Mouse (Mus musculus) lung, postnatal 0 days (tissue): ENCODE results near the gene Ppm1k. TPM values are rescaled to one million over a fixed set of nuclear protein-coding genes. Genes with fewer than 3 reads are reported as not detected.

Experiments used
- ATAC-seq: fragments of 200-750 bp; cut with Nextera tagmentation; 2 replicates; pipeline ENCODE4 v1.8.0; 2017; ENCODE audit warnings: moderate library complexity
- DNase-seq: peaks from one replicate; pipeline ENCODE4 v3.0.0-alpha.2; 2016; ENCODE audit warnings: low spot score
- H3K27ac ChIP-seq: fragments of 300-500 bp; sonication (generic); 2 replicates; pipeline ENCODE4 v1.5.1; 2014; ENCODE audit warnings: antibody characterized with exemption, mild to moderate bottlenecking, low read length, mixed read lengths
- H3K27me3 ChIP-seq: fragments of 300-500 bp; sonication (generic); replicated peaks from 2 replicates; pipeline ENCODE4 v1.6.1; 2014; ENCODE audit warnings: low read length, mixed read lengths; ENCODE audit not compliant: insufficient read depth
- H3K36me3 ChIP-seq: fragments of 300-500 bp; sonication (generic); 2 replicates; pipeline ENCODE4 v1.6.1; 2014; ENCODE audit warnings: low read length, mixed read lengths; ENCODE audit not compliant: insufficient read depth
- H3K4me1 ChIP-seq: fragments of 300-500 bp; sonication (generic); 2 replicates; pipeline ENCODE4 v1.6.1; 2014; ENCODE audit warnings: antibody characterized with exemption, low read depth, low read length, mixed read lengths; ENCODE audit not compliant: insufficient read depth
- H3K4me2 ChIP-seq: fragments of 300-500 bp; sonication (generic); replicated peaks from 2 replicates; pipeline ENCODE4 v1.6.1; 2014; ENCODE audit warnings: low read depth, mild to moderate bottlenecking, low read length, moderate library complexity, mixed read lengths
- H3K4me3 ChIP-seq: fragments of 300-500 bp; sonication (generic); 2 replicates; pipeline ENCODE4 v1.5.1; 2014; ENCODE audit warnings: low read depth, low read length
- H3K9ac ChIP-seq: fragments of 300-500 bp; sonication (generic); replicated peaks from 2 replicates; pipeline ENCODE4 v1.6.1; 2014; ENCODE audit warnings: low read depth, mild to moderate bottlenecking
- H3K9me3 ChIP-seq: fragments of 300-500 bp; sonication (generic); 2 replicates; pipeline ENCODE4 v1.6.1; 2016; ENCODE audit warnings: low read length, mixed read lengths
- CTCF ChIP-seq: IDR thresholded peaks from 2 replicates; pipeline ENCODE4 v1.5.1; 2016; ENCODE audit warnings: antibody characterized with exemption, mild to moderate bottlenecking
- EP300 ChIP-seq: IDR thresholded peaks from 2 replicates; pipeline ENCODE4 v1.6.1; 2016; ENCODE audit warnings: antibody characterized with exemption, mild to moderate bottlenecking, control low read depth
- WGBS: fragments of 180-500 bp; shearing (Covaris S2); extraction: QIAGEN DNeasy Blood & Tissue Kit; methylation state at CpG from one replicate; pipeline ENCODE4 v1.1.7; 2014; 5-methylcytosine and 5-hydroxymethylcytosine counted together
- polyA plus RNA-seq: library from polyadenylated mRNA; unstranded; fragments of >200 nt; fragmentation: Nextera tagmentation; extraction: Ambion mirVana; gene quantifications from 2 replicates; pipeline ENCODE4 v1.2.1, GENCODE M21; 2015

Ppm1k gene
- polyA plus RNA-seq, 1 experiment from 2014 or later: 5.5 TPM

DNA sequence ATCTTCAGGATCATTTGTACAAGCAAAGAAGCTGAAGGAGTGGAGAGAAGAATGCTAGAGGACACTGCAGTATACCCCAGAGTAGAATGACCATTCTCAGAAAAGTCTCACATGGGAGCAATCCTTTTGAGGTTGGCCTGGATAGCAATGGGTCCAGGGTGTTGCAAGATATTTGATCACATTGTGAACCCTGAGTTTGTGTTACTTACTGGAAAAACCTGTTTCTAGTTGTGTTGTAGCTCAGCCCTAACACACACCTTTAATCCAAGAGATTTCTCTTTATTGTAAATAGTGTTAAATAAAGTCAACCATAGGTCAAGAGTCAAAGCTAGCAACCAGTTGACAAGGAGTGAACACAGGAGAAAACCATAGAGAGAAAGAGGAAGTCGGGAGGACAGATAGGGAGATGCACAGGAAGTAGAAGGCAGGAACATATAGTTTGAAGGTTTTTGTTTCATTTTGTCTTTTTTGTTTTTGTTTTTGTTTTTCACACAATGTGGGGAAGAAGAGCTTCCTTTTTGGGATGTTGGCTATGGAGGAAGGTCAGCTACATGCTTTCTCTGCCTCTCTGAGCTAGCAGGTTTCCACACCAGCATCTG is 6.6 kb upstream of the Ppm1k start:
- Histone ChIP-seq H3K9ac (no peak overlapping the region), H3K4me1 (no peaks in the 10 kb centered on the region), H3K27me3 (no peaks in the 10 kb centered on the region), H3K36me3 (no peaks in the 10 kb centered on the region), H3K4me2 (no peak overlapping the region), H3K27ac (peak overlapping the region; percentile 54), H3K4me3 (no peak overlapping the region), H3K9me3 (no peaks in the 10 kb centered on the region)
- TF ChIP-seq CTCF (no peak), EP300 (no peak)
- 67% methylated on average over 1 of the region's 1 CpGs for WGBS
- no peak for ATAC-seq
- DNase-seq: no peak

DNA sequence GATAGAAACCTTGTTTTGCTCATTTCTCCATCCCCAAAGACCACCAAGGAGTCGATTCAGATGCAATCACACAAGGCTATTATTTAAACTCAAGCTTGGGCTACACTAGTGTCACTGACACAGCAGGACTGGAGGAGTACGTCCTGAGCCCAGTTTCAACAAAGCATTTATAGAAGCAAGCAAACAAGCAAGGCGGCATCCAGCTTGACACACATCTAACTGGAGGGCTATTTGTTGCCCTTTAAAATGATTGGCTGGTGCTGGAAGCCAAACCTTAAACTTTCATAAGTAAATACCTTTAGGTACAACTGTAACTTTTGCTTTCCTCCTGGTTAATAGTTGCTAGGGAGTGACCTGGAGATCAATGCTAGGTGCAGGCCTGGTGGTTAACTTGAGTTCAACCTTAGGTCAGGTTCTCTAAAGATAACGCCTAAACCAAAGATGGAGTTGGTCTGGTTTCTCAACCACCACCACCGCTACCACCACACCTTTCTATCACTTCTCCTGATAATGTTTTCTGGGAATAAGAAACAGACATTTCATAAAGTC is 5.8 kb upstream of the Ppm1k start:
- DNase-seq: no peak
- no peak for TF ChIP-seq CTCF
- no peak for TF ChIP-seq EP300

DNA sequence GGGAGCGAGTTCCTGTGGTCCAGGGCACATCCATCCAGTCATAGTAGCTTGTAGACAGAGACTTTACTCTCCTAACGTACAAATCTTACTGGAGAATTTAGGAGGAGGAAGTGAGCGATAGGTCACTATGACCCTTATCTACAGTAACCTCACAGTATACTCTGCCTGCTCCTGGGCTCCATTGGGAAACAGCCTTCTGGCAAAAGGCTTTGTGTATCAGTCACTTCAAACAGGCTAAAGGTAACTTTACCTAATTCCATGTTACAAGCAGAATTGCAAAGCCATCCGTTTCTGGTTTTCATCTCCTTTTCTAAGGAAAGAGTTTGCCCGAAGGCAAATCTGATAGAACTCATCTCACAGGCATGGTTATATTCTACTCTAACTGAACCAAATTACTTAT is 2.6 kb upstream of the Ppm1k start:
- no peak overlapping the region for H3K9ac ChIP-seq
- no peak overlapping the region for H3K4me2 ChIP-seq
- H3K27me3 ChIP-seq: no peaks in the 10 kb centered on the region
- peak overlapping the region; percentile 43; the same call in 1 of the 2 replicates for H3K27ac ChIP-seq
- DNase-seq: no peak
- H3K36me3 ChIP-seq: no peaks in the 10 kb centered on the region
- no peak overlapping the region for H3K4me3 ChIP-seq
- no peaks in the 10 kb centered on the region for H3K4me1 ChIP-seq
- ATAC-seq: no peak
- TF ChIP-seq EP300 (no peak), CTCF (no peak)
- 82% methylated on average over 5 of the region's 5 CpGs for whole genome bisulfite sequencing
- H3K9me3 ChIP-seq: no peaks in the 10 kb centered on the region

More for the DNA sequence above, 5.8 kb upstream of the Ppm1k start:
- no peaks in the 10 kb centered on the region for H3K9me3 ChIP-seq
- H3K9ac ChIP-seq: no peak overlapping the region
- H3K36me3 ChIP-seq: no peaks in the 10 kb centered on the region
- peak overlapping the region; percentile 54 for H3K27ac ChIP-seq
- no peaks in the 10 kb centered on the region for H3K27me3 ChIP-seq
- WGBS: 69% methylated on average over 5 of the region's 5 CpGs
- H3K4me1 ChIP-seq: no peaks in the 10 kb centered on the region
- H3K4me3 ChIP-seq: no peak overlapping the region
- H3K4me2 ChIP-seq: no peak overlapping the region
- ATAC-seq: no peak

DNA sequence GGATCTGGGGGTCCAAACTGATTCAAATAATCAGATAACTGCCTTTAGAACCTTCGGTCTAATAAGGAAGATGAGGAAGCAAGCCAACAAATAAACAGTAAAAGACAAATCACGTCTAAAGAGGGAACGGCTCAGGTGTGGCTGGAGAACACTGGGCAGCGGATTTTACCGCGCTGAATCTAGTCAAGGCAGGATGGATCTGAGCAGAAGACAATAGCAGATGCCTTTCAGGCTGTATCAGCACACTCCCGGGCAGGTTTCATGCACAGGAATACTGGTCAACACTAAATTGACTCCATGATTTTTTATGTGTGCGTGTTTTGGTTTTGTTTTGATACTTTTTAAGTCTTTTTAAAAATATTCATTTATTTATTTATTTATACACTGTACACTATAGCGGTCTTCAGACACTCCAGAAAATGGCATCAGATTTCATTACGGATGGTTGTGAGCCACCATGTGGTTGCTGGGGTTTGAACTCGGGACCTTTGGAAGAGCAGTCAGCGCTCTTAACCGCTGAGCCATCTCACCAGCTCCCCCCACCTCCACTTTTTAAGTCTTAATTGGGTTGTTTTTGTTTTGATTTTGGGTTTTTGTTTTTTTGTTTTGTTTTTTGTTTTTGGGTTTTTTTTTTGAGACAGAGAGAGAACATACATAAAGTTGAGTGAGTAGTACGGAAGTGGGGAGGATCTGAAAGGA is 852 bp upstream of the Ppm1k start:
- Histone ChIP-seq H3K36me3 (no peaks in the 10 kb centered on the region), H3K27me3 (no peaks in the 10 kb centered on the region), H3K4me2 (peak overlapping the region; percentile 70), H3K27ac (peak overlapping the region; percentile 77), H3K9me3 (no peaks in the 10 kb centered on the region), H3K4me3 (peak overlapping the region; percentile 63), H3K9ac (peak overlapping the region; percentile 30), H3K4me1 (no peaks in the 10 kb centered on the region)
- DNase-seq (no peak), ATAC-seq (no peak)
- TF ChIP-seq CTCF (no peak), EP300 (no peak)
- WGBS: 22% methylated on average over 14 of the region's 14 CpGs

DNA sequence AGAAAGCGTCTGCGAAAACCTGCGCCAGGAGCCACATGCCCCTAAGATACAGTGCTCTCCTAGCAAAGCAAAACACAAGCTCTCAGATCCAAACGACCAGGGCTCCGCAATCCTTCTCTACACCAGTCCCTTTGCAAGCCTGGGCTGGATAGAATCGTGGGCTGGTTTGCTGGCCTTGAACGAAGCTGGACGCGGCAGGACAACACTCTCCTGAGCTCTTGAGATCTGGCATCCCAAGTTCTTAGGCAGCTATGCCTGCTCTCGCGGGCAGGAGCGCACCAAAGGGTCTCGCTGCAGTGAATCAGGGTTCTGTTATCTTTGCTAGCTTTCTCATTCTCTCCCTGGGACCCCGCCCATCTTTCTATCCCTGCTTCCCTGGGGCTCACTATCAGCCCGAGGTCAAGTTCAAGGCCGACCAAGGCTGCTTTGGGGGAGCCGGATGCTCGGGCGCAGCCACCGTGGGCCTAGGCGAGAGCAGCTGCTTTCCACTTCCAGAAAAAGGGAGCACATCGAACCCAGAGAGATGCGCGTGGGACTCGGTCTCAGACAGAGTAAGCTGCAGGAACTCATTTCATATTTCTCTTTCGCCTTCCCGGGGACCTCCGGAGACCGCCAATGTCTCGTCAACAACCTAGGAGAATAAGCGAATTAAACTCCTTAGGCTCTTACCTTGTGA is 519 bp downstream of the Ppm1k start:
- peak overlapping the region; percentile 39 for H3K9ac ChIP-seq
- H3K27me3 ChIP-seq: no peaks in the 10 kb centered on the region
- H3K4me2 ChIP-seq: peak overlapping the region; percentile 88
- ATAC-seq (no peak; the same call in 1 of the 2 replicates), DNase-seq (peak; percentile 55)
- 1% methylated on average over 31 of the region's 31 CpGs for WGBS
- no peaks in the 10 kb centered on the region for H3K9me3 ChIP-seq
- peak overlapping the region; percentile 63 for H3K4me3 ChIP-seq
- H3K27ac ChIP-seq: peak overlapping the region; percentile 89
- H3K4me1 ChIP-seq: no peaks in the 10 kb centered on the region
- TF ChIP-seq CTCF (no peak), EP300 (no peak)
- H3K36me3 ChIP-seq: no peaks in the 10 kb centered on the region

DNA sequence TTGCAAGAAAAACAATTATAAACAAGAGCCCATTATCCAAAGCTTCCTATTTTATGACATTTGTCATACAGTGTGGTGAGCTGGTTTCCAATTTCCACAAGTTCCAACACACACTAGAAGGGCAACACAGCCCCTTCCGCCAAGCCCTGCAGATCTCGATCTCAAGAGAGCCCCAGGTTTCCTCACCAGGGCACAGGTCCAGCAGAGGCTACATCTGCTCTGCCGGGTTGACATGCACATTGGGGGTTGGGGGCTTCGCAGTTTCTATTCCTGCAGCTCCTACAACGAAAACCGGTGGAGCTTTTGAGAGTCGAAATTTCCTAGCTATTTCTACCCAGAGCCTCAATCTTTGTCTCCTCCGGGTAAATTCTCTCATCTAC is 1.0 kb downstream of the Ppm1k start:
- peak overlapping the region; percentile 63 for H3K4me3 ChIP-seq
- no peaks in the 10 kb centered on the region for H3K4me1 ChIP-seq
- H3K4me2 ChIP-seq: peak overlapping the region; percentile 88
- no peaks in the 10 kb centered on the region for H3K27me3 ChIP-seq
- H3K27ac ChIP-seq: peak overlapping the region; percentile 89
- TF ChIP-seq EP300 (no peak), CTCF (no peak)
- ATAC-seq: no peak
- H3K36me3 ChIP-seq: no peaks in the 10 kb centered on the region
- WGBS: 1% methylated on average over 8 of the region's 8 CpGs
- no peaks in the 10 kb centered on the region for H3K9me3 ChIP-seq
- peak; percentile 33 for DNase-seq
- peak overlapping the region; percentile 39 for H3K9ac ChIP-seq
